Mouse (Mus musculus) yolk sac, embryonic 10.5 days (tissue): Measurements from ENCODE around the gene Ddx42.
A peak's percentile ranks its signal among the peaks of the same experiment; 100 is the strongest.
"Not testable (repeated sequence)": the region's sequence is repeated elsewhere in the genome, so short reads cannot be mapped to it uniquely, and the experiment has no call there.

ENCODE experiments used
- DNase-seq: peaks from one replicate; pipeline ENCODE4 v3.0.0-alpha.2; 2017; ENCODE audit warnings: low spot score

The Ddx42 gene

DNA sequence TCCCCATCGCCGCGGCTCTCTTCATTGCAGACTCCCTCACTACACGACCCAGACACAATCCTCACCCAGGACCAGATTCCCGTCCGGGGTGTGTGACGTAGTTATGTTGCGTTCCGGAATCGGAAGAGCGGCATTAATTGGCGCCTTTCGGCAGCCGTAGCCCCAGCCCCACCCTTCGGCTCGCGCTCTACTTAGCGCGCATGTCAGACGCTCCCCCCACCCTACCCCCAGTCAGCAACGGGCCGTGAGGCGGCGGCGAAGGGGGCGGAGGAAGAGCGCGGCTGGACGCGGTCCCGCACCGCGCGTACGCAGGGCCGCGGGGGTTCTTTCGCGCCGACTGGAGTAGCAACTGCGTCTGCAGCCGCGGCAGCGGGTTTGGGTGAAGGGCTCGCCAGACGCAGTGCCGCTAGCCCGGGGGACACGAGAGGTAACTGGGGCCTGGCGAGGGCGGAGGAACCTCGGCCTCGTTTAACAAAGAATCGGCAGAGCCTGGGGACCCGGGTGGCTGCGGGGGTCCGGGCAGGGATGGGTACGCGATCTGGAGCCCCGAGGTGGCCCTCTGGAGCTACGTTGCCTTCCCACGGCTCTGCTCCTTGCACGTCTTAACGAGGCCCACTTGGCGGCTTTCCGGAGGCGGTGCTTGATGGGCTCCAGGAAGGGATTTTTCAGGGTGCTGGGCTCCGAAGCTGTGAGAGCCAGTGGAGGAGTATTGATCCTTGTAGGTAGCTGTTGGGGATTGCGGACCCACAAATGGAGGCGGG is at the start of gene Ddx42:
Gene Ddx42 (plus strand): TSS at position 197 of the 761 bp plus-strand sequence.
- peak; percentile 93 for DNase-seq

DNA sequence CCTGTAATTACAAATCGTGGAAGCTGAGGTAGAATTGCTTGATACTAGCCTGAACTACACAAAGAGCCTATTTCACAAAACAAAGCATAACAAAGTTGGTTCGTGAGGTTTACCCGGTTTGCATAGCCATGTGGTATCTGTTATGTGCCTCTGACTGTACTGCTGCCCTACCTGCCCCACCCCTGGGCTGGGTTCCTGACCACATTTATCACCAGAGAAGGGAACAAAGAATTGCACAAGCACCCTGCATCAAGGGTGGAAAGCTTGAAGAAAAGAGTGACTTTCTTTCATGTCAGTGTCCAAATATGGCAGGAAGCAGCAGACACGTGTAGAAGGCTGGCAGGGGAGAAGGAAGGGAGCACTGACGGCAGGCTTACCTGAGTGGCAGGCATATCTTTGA is 49.3 kb upstream of the Ddx42 start:
- DNase-seq = no peak

DNA sequence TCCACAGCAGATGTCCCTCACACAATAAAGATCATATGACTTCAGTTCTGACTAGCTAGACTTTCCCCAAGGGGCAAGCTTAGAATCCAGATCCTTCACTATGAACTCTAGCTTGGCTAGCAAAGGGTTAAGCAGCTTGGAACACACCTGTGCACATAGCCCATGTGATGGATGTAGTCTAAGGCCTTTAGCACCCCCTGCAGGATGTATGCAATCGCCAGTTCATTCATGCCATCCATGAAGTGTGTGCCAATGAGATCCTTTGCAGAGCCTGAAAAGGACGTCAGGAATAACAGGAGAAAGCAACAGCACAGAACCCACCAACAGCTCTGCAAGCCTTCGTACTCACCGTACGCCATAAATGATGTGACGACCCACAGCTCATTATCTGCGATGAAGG is 45.9 kb upstream of the Ddx42 start:
- DNase-seq = no peak

DNA sequence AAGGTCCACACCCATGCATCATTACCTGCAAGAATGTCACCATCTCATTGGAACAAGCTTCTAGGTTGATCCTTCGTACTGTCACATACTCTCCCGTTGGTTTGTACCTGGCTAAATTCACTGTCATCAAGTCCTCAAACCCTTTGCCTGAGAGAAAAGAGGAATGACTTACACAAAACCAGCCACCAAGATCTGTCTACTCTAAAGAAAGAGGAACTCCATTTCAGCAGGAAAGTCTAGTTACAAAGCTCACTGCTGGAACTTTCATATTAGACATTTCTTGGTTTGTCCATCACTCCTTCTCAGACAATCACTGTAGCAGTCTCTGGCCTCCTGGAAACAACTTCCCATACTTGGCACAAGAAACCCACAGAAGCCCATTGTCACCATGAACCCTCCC is 43.5 kb upstream of the Ddx42 start:
- no peak for DNase-seq

DNA sequence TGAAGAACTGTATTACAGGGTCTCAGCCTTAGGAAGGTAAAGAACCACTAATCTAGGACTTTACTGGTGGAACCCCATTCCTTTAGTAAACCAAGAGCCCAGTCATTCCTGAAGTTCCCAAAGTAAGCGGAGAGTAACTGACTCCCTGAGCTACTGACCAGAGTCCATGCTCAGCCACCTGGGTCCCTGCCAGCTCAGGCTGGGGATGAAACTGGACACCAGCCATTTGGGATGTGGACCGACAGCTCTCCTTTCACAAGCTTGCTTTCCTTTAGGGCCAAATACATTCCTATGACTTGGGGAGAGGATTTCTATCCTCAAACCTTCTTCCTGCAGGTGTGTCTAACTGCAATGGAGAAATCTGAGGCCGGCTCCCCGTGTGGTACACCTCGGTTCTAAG is 42.4 kb upstream of the Ddx42 start:
- DNase-seq = no peak

DNA sequence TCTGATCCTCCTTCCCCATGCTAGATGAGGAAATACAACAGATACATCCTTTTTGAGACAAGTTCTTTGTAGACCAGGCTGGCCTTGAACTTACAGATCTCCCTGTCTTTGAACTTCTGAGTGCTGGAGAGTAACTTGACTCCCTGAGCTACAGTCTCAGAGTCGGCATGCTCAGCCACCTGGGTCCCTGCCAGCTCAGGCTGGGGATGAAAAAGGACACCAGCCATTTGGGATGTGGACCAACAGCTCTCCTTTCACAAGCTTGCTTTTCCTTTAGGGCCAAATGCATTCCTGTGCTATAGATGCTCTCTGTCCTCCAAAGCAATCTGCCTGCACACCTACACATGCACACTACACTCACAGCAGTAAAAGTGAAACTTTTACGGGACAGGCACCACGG is 41.6 kb upstream of the Ddx42 start:
- DNase-seq = no peak

DNA sequence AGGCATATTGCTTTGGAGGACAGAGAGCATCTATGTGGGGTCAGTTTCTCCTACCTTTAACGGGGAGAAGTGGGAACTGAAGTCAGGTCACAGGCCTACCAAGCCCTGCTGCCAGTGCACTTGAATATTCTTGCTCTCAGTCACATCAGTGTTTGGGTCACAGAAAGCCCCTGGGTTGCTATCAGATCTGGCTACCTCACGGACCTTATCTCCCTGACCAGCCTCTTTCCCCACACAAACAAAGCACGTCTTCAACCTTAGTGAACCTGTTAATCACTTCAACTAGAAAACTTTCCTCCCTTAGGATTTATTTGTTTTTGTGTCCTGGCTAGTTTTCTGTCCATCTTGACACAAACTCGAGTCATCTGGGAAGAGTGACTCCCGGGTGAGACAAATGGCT is 40.4 kb upstream of the Ddx42 start:
- DNase-seq = no peak

DNA sequence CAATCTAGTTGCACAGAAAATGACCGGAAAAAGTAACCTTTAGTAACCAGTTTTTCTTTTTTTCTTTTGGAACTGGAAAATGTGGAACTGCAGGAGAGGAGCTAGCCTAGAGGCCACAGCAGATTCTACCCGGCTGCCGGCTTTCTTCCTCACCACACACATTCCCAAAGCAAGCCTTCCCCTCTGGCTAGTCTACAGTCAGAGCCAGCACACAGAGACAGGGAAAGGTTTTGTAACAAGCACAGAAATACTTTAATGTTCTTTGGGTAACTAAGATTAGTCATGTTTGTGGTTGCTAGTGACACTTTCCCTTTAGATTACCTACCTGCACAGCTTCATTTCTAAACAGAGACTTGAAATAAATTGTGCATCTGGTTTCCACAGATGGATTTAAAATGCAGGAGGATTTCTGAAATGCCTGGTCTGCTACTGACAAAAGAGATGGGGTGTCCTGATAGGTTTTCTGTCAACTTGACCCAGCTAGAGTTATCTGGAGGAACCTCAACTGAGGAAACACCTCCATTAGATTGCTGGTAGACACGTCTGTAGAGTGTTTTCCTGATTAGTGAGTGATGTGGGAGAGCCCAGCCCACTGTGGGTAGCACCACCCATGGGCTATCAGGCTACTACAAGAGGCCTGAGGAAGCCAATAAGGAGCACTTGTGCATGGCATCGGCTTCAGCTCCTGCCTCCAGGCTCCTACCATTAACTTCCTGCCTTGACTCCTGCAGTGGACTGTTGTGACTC is 38.5 kb upstream of the Ddx42 start:
- DNase-seq = no peak

DNA sequence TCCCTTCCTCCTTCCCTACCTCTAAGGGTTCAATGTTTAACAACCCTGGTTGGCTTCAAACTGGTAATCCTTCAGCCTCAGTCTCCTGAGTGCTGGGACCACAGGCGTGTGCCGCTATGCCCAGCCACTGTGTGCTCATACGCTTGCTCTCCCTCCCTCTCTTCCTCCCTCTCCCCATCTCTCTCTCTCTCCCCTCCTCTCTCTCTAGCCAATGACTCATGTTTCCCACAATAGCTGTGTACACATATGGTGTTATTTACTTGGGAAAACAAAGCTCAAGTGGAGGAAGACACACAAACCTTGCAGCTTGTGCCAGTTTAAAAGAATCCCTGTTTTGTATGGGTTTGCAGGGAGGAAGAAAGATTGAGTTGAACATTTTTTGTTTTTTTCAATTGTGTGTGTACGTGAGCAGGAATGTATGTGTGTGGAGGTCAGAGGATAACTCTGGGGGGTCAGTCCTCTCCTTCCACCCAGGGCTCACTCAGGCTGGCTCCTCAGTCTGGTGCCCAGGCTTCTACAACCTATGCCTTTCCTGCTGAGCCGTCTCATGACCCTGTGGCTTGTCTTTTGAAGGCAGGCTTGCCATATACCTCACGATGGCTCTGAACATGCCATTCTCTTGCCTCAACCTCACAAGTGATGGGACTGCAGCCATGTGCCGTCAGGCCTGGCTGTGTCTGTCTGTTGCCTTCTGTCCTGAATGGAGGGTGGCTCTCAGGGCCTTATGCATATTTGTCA is 36.8 kb upstream of the Ddx42 start:
- DNase-seq = no peak

DNA sequence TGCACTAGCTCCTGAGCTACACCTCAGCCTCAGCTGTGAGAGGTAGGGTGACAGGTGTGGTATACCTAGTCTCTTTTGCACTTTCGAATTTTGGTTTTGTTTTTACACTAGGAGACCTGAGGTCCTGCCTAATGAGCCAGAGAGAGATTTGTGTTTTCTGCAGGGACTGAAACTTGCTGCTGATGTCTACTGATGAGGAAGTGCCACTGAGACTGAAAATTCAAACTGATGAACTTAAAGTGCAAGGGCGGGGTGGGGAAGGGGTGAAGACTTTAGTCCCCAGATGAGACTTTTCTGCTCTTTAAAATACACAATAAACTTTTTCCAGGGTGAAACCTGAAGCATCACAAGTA is 36.3 kb upstream of the Ddx42 start:
- no peak for DNase-seq

DNA sequence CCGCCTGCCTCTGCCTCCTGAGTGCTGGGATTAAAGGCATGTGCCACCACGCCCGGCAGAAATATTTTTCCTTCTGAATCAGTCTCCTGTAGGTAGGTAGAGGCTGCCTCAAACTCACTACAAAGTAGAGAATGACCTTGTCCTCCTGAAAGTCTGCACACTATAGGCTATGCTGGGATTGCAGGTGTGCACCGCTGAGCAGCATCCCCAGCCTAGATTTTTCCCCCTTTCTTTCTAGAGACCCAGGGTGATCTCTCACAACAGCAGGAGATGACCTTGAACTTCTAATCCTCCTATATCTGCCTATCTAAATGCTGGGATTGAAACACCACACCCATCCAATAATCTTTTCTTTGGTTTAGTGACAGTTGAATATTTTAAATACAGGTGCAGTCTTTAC is 29.4 kb upstream of the Ddx42 start:
- no peak for DNase-seq

DNA sequence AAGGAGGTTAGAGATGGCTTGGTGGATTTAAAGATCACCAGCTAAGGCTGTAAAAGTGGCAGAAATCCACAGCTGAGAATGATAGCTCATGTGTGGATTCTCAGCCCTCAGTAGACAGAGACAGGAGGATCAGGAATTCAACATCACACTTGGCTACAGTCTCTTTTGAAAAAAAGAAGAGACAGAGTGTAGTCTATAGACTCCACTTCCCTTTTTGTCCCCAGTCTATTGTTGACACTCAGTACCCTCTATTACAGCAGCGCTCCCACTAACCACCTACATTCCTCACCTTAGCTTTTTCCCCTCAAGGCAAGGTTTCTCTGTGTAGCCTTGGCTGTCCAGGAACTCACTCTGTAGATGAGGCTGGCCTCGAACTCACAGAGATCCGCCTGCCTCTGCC is 25.0 kb upstream of the Ddx42 start:
- no peak for DNase-seq

DNA sequence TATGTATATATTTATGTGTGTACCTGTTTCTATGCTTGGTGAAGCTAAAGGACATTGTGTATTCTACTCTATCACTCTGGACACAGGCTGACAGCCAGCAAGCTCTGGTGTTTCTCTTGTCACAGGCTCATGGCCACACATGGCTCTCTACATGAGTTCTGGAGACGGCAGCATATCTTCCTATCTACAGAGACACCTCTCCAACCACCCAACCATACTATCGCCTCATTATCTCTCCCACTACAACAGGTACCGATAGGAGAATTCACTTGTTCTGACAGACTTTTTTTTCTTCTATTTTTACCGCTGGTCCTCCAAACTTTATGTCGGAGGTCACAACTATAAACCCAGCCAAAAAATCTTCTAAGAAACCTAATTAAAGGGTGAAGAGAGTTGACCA is 24.5 kb upstream of the Ddx42 start:
- no peak for DNase-seq

DNA sequence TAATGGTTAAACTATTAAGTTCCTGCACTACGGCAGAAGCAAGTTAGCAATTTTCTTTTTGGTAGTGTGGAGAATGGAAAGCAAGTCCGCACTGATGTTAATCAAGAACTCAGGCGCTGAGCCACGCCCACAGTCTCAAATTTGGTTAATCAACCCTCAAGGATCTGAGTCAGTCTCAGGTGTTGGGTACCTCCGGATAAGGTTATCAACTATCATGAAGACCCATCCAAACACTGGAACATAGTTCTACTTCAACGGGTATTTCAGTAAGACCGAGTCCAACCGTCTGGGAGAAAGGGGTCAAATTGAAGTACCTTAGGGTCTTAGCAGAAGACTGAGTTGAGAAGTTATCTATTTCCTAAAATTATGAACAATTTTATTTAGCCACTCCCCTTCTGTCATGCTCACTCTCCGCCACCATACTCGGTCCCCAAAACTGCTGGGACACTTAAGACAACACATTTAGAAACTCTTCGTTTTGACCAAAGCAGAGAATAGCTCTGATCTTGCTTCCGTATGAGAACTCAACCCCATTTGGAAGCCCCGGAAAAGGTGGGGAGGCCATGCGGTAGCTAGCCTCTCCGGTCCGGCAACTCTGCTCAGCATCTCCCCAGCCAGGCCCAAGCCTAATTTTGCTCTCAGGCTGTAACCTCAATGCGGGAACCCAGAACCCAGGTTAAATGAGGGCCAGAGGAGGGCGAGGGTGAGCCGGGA is 23.9 kb upstream of the Ddx42 start:
- no peak for DNase-seq

DNA sequence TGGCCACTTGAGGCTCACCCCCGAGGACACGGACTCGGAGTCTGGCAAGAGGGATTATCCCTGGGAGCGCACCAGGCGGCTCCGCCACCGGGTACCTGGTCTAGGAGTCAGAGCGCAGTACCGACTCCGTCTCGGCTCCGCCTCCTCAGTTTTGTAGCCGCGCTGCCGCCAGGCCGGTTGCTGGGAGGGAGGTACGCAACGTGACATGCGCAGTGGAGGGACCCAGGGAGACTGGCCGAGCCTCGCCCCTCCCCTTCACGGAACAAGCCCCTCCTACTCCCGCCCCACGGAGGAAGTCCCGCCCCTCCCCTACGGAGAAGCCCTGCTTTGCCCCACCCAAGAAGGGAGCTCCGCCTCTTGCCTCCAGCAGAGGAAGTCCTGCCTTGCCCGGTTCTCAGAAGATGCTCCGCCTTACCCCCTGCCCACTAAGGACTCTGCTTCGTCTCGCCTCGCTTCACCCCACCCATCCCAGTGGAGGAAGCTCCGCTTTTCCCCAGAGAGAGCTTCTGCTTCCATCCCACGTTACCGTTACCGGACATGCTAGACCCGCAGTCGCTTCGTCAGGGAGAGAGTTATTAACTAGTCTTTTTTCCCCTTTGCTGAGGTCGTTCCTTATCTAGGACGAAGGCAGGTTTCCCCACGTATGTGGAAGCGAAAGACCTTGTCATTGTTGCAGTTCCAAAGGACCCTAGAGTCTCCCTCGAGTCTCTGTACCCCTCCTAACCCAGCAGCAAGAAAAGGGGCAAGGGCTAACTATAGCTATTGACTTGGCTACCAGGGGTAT is 23.2 kb upstream of the Ddx42 start:
- peak; percentile 100 for DNase-seq

DNA sequence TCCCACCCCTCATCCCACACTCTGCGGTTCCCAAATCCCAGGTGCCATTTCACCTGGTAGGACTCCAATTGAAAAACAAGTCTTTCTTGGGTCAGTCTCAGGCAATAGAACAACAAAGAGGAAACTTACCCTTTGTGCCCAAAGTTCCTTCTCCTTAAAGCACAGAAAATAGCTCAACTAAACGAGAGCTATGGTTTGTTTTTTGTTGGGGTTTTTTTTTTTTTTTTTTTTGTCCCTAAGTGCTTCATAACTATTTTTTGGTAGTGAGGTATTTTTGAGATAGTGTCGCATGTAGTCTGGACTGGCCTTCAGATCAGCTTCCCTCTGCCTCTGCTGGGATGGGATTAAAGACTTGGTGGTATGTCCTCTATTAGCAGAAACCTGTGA is 22.6 kb upstream of the Ddx42 start:
- no peak for DNase-seq

DNA sequence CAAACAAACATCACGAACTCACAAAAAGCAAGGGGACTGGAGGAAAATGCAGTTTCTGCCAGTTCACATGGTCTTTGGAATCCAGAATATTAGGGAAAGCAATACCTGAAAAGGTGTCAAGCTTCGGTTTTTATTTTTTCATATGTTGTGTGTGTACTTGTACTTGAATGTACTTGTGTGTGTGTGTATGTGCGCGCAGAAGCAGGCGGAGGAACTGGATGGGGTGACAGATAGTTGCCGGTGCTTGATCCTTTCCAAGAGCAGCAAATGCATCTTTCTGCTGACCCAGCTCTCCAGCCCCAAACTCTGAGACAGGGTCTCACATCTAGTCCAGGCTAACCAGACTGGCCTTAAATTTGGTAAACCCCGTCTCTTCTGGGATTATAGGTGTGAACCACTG is 21.8 kb upstream of the Ddx42 start:
- no peak for DNase-seq

DNA sequence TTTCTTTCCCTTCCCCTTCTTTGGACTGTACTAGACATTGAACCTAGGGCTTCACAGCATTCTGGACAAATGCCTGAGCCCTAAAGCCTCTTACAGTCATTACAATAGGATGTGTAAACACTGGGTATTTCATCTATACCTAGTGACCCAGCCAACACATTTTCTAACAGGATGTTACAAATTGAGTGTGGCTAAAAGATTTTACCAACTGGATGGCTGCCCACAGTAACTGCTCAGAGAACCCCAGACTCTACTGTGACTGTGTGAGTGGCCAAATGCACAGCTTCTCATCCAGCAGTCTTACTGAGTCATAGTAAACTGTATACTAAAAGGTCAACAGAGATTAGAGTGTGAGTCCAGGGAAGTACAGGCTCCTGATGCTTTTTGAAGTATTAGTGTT is 21.4 kb upstream of the Ddx42 start:
- no peak for DNase-seq

DNA sequence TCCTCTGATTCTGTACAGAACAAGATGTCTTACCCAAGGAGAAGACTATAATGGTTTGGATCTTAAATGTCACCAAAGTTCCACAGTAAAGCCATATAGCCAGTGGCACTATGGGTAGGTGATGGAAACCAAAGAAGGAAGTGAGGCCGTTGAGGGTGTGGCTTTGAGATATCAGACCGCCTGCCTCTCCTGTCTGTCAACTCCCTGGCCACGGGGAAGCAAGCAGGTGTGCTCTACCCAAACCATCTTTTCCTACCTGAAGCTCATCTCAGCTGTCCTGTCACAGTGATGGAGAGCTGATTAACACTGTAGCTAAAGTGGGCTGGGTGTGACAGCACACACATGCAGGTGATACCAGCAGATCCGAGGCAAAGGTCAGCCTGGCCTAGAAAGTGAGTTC is 18.4 kb upstream of the Ddx42 start:
- no peak for DNase-seq

DNA sequence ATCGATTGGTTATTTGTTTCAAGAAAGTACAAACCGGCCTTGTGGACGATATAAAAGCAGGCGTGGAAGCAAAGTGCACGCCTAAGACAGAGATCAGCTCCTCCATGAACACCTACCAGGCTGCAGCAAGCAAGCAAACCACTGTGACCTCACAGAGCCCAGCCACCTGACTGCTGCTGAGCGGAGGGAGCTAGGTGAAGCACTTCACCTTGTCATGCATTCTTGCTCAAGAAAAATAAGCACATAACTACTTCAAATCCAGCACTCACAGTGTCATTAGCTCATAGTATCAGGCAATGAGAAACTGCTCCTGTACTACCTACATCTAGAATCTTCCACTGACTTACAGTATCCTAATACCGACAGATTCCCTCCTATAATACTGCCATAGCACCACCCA is 16.7 kb upstream of the Ddx42 start:
- not testable (repeated sequence) for DNase-seq

DNA sequence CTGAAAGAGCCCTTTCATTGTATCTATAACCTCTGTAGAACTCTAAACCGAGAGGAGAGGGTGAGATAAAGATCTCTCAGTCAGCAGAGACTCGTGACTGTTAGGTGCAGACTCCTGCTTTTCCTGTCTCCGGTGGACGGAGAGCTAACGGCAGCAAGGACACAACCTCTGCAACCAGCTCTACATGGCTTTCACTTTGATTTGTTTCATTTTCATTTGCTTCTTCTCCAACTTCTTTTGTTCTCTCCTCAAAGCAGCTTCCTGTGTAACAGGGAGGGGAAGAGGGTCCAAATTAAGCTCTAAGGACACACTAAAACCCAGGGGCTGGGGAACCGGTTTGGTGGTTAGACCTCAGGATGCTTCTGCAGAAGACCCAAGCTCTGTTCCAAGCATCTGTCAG is 16.0 kb upstream of the Ddx42 start:
- DNase-seq = no peak
